Mouse (Mus musculus) embryonic facial prominence, embryonic 15.5 days (tissue): Measurements from ENCODE around the gene Timmdc1. TPM values are rescaled to one million over a fixed set of nuclear protein-coding genes. Genes with fewer than 3 reads are reported as not detected.

Experiments used
- ATAC-seq: fragments of 200-750 bp; cut with Nextera tagmentation; 2 replicates; pipeline ENCODE4 v1.8.0; 2017; ENCODE audit warnings: low read depth, moderate TSS enrichment; ENCODE audit not compliant: insufficient number of reproducible peaks, low FRiP score, low TSS enrichment
- H3K27ac ChIP-seq: fragments of 300-500 bp; sonication (generic); replicated peaks from 2 replicates; pipeline ENCODE4 v1.5.1; 2015; ENCODE audit warnings: mild to moderate bottlenecking, inconsistent platforms
- H3K27me3 ChIP-seq: fragments of 300-500 bp; sonication (generic); 2 replicates; pipeline ENCODE4 v1.6.1; 2015; ENCODE audit warnings: inconsistent platforms
- H3K36me3 ChIP-seq: fragments of 300-500 bp; sonication (generic); 2 replicates; pipeline ENCODE4 v1.6.1; 2015; ENCODE audit warnings: mild to moderate bottlenecking, inconsistent platforms
- H3K4me1 ChIP-seq: fragments of 300-500 bp; sonication (generic); 2 replicates; pipeline ENCODE4 v1.6.1; 2015; ENCODE audit warnings: inconsistent platforms
- H3K4me2 ChIP-seq: fragments of 300-500 bp; sonication (generic); replicated peaks from 2 replicates; pipeline ENCODE4 v1.6.1; 2015; ENCODE audit warnings: mild to moderate bottlenecking, inconsistent platforms
- H3K4me3 ChIP-seq: fragments of 300-500 bp; sonication (generic); replicated peaks from 2 replicates; pipeline ENCODE4 v1.5.1; 2015; ENCODE audit warnings: mild to moderate bottlenecking, inconsistent platforms
- H3K9ac ChIP-seq: fragments of 300-500 bp; sonication (generic); 2 replicates; pipeline ENCODE4 v1.6.1; 2015; ENCODE audit warnings: inconsistent platforms
- H3K9me3 ChIP-seq: fragments of 300-500 bp; sonication (generic); replicated peaks from 2 replicates; pipeline ENCODE4 v1.6.1; 2016; ENCODE audit warnings: inconsistent platforms
- WGBS: fragments of 180-500 bp; shearing (Covaris S2); methylation state at CpG from one replicate; pipeline ENCODE4 v1.1.7; 2015; 5-methylcytosine and 5-hydroxymethylcytosine counted together
- polyA plus RNA-seq: library from polyadenylated mRNA; unstranded; fragments of >200 nt; fragmentation: Nextera tagmentation; extraction: Ambion mirVana; gene quantifications from 2 replicates; pipeline ENCODE4 v1.2.1, GENCODE M21; 2015

Timmdc1 gene
- 28.9 and 29.9 TPM in 2 replicates for polyA plus RNA-seq

- WGBS = under 1% methylated on average over 72 of the region's 73 CpGs
- ATAC-seq = peak; percentile 96
- H3K4me1 ChIP-seq = peaks cover 11% of the 10 kb centered on the region
- no peaks in the 10 kb centered on the region for H3K27me3 ChIP-seq
- H3K9ac ChIP-seq = peak within 1 kb of the TSS; percentile 96
- no peaks in the 10 kb centered on the region for H3K9me3 ChIP-seq
- H3K36me3 ChIP-seq = peaks cover 36% of the 10 kb centered on the region
- H3K27ac ChIP-seq = peak within 1 kb of the TSS; percentile 98
- H3K4me2 ChIP-seq = peak within 1 kb of the TSS; percentile 51
- peak within 1 kb of the TSS; percentile 83 for H3K4me3 ChIP-seq
Observed at GRCm38 (mm10) chr16:38522129-38523084, at the start of gene Timmdc1. Gene Timmdc1 (minus strand): TSS chr16:38522663.

- no peak overlapping the region for H3K9ac ChIP-seq
- H3K36me3 ChIP-seq = peaks cover 68% of the 10 kb centered on the region
Observed at GRCm38 (mm10) chr16:38571481-38571880, 49.0 kb upstream of the Timmdc1 start.

GRCm38 (mm10) chr16:38568192-38568591 lies 45.7 kb upstream of the Timmdc1 start:
- H3K9ac ChIP-seq = no peak overlapping the region
- H3K9me3 ChIP-seq = no peaks in the 10 kb centered on the region
- no peak overlapping the region for H3K4me2 ChIP-seq
- H3K27ac ChIP-seq = no peak overlapping the region
- 0 out of 2 replicates have a peak, but pooled peaks cover 10% of the 10 kb centered on the region for H3K4me1 ChIP-seq
- no peak overlapping the region for H3K4me3 ChIP-seq
- 93% methylated on average over 5 of the region's 5 CpGs for WGBS
- no peaks in the 10 kb centered on the region for H3K27me3 ChIP-seq
- H3K36me3 ChIP-seq = peaks cover 61% of the 10 kb centered on the region
- ATAC-seq = no peak

More at GRCm38 (mm10) chr16:38571481-38571880, 49.0 kb upstream of the Timmdc1 start:
- H3K27ac ChIP-seq = no peak overlapping the region
- H3K4me3 ChIP-seq = no peak overlapping the region
- 0 out of 2 replicates have a peak, but pooled peaks cover under 1% of the 10 kb centered on the region for H3K4me1 ChIP-seq
- 98% methylated on average over 3 of the region's 3 CpGs for WGBS
- no peaks in the 10 kb centered on the region for H3K27me3 ChIP-seq
- no peak overlapping the region for H3K4me2 ChIP-seq
- H3K9me3 ChIP-seq = no peaks in the 10 kb centered on the region
- ATAC-seq = no peak

GRCm38 (mm10) chr16:38563516-38563915 lies 41.1 kb upstream of the Timmdc1 start:
- ATAC-seq = no peak
- peak overlapping the region; percentile 88 for H3K9ac ChIP-seq
- no peaks in the 10 kb centered on the region for H3K9me3 ChIP-seq
- H3K4me2 ChIP-seq = peak overlapping the region; percentile 53
- peak overlapping the region; percentile 93 for H3K4me3 ChIP-seq
- 0 out of 2 replicates have a peak, but pooled peaks cover 10% of the 10 kb centered on the region for H3K4me1 ChIP-seq
- H3K27me3 ChIP-seq = peaks cover 16% of the 10 kb centered on the region
- WGBS = 28% methylated on average over 10 of the region's 10 CpGs
- H3K27ac ChIP-seq = no peak overlapping the region
- peaks cover 26% of the 10 kb centered on the region for H3K36me3 ChIP-seq

GRCm38 (mm10) chr16:38562968-38563327 lies 40.5 kb upstream of the Timmdc1 start:
- H3K9ac ChIP-seq = peak overlapping the region; percentile 88
- peak overlapping the region; percentile 53 for H3K4me2 ChIP-seq
- 0 out of 2 replicates have a peak, but pooled peaks cover 10% of the 10 kb centered on the region for H3K4me1 ChIP-seq
- peaks cover 21% of the 10 kb centered on the region for H3K36me3 ChIP-seq
- WGBS = under 1% methylated on average over 25 of the region's 25 CpGs
- H3K27ac ChIP-seq = peak overlapping the region; percentile 87
- peak; percentile 73 for ATAC-seq
- H3K9me3 ChIP-seq = no peaks in the 10 kb centered on the region
- H3K4me3 ChIP-seq = peak overlapping the region; percentile 93
- H3K27me3 ChIP-seq = peaks cover 19% of the 10 kb centered on the region

GRCm38 (mm10) chr16:38562131-38562967 lies 39.9 kb upstream of the Timmdc1 start:
- H3K9ac ChIP-seq = peak overlapping the region; percentile 88
- 7% methylated on average over 37 of the region's 37 CpGs for WGBS
- ATAC-seq = peak; percentile 92
- peaks cover 20% of the 10 kb centered on the region for H3K36me3 ChIP-seq
- H3K4me3 ChIP-seq = peak overlapping the region; percentile 93
- H3K9me3 ChIP-seq = no peaks in the 10 kb centered on the region
- H3K27me3 ChIP-seq = peaks cover 19% of the 10 kb centered on the region
- H3K4me1 ChIP-seq = 0 out of 2 replicates have a peak, but pooled peaks cover 10% of the 10 kb centered on the region
- peak overlapping the region; percentile 53 for H3K4me2 ChIP-seq
- H3K27ac ChIP-seq = peak overlapping the region; percentile 87

- no peak within 1 kb of the TSS for H3K27ac ChIP-seq
- no peak within 1 kb of the TSS for H3K4me3 ChIP-seq
- H3K4me2 ChIP-seq = no peak within 1 kb of the TSS
- H3K9me3 ChIP-seq = no peaks in the 10 kb centered on the region
- peaks cover 31% of the 10 kb centered on the region for H3K27me3 ChIP-seq
- 84% methylated on average over 3 of the region's 3 CpGs for WGBS
- no peaks in the 10 kb centered on the region for H3K4me1 ChIP-seq
- ATAC-seq = no peak
- no peak within 1 kb of the TSS for H3K9ac ChIP-seq
- no peaks in the 10 kb centered on the region for H3K36me3 ChIP-seq
Observed at GRCm38 (mm10) chr16:38558221-38558748, 35.8 kb upstream of the Timmdc1 start, which contains the start of gene Tmem39a. Gene Tmem39a (plus strand): TSS chr16:38558698.

- 76% methylated on average over 3 of the region's 3 CpGs for WGBS
- no peaks in the 10 kb centered on the region for H3K4me1 ChIP-seq
- no peak for ATAC-seq
Observed at GRCm38 (mm10) chr16:38555988-38556387, 33.5 kb upstream of the Timmdc1 start.

GRCm38 (mm10) chr16:38549479-38550396 lies 27.3 kb upstream of the Timmdc1 start, which contains the start of gene Poglut1:
Gene Poglut1 (minus strand): TSS chr16:38550258.
- WGBS = 2% methylated on average over 54 of the region's 54 CpGs
- Histone ChIP-seq H3K4me1 (peaks cover 16% of the 10 kb centered on the region), H3K27ac (peak within 1 kb of the TSS; percentile 56; the same call in 1 of the 2 replicates), H3K9ac (peak within 1 kb of the TSS; percentile 73), H3K9me3 (no peaks in the 10 kb centered on the region), H3K36me3 (peaks cover 16% of the 10 kb centered on the region), H3K4me2 (peak within 1 kb of the TSS; percentile 77), H3K4me3 (peak within 1 kb of the TSS; percentile 81), H3K27me3 (peaks cover 12% of the 10 kb centered on the region; the same call in 1 of the 2 replicates)
- peak; percentile 90 for ATAC-seq

More at GRCm38 (mm10) chr16:38555988-38556387, 33.5 kb upstream of the Timmdc1 start:
- H3K9me3 ChIP-seq = no peaks in the 10 kb centered on the region
- no peak overlapping the region for H3K9ac ChIP-seq
- no peaks in the 10 kb centered on the region for H3K36me3 ChIP-seq
- H3K27ac ChIP-seq = no peak overlapping the region
- no peak overlapping the region for H3K4me2 ChIP-seq
- peaks cover 39% of the 10 kb centered on the region for H3K27me3 ChIP-seq
- no peak overlapping the region for H3K4me3 ChIP-seq

- H3K4me3 ChIP-seq = no peak overlapping the region
- no peaks in the 10 kb centered on the region for H3K9me3 ChIP-seq
- H3K4me2 ChIP-seq = no peak overlapping the region
- peaks cover 5% of the 10 kb centered on the region; the same call in 1 of the 2 replicates for H3K27me3 ChIP-seq
- H3K27ac ChIP-seq = no peak overlapping the region
- peaks cover 16% of the 10 kb centered on the region for H3K4me1 ChIP-seq
- no peak for ATAC-seq
- H3K9ac ChIP-seq = no peak overlapping the region
- 83% methylated on average over 1 of the region's 1 CpGs for WGBS
- H3K36me3 ChIP-seq = peaks cover 30% of the 10 kb centered on the region
Observed at GRCm38 (mm10) chr16:38548000-38548399, 25.5 kb upstream of the Timmdc1 start.
